Mouse (Mus musculus) limb, embryonic 10.5 days (tissue): ENCODE results near the gene Gimap8. TPM values are rescaled to one million over a fixed set of nuclear protein-coding genes. Genes with fewer than 3 reads are reported as not detected.

Experiments used
- DNase-seq: peaks from one replicate; pipeline ENCODE4 v3.0.0-alpha.2; 2017; ENCODE audit warnings: low spot score
- H3K27ac ChIP-seq: fragments of 300-500 bp; sonication (generic); 2 replicates; pipeline ENCODE4 v1.5.1; 2016; ENCODE audit warnings: mild to moderate bottlenecking
- H3K27me3 ChIP-seq: fragments of 300-500 bp; sonication (generic); 2 replicates; pipeline ENCODE4 v1.6.1; 2016; ENCODE audit warnings: low read depth, mild to moderate bottlenecking; ENCODE audit not compliant: poor library complexity, severe bottlenecking
- H3K36me3 ChIP-seq: fragments of 300-500 bp; sonication (generic); 2 replicates; pipeline ENCODE4 v1.6.1; 2016; ENCODE audit warnings: mild to moderate bottlenecking, moderate library complexity
- H3K4me1 ChIP-seq: fragments of 300-500 bp; sonication (generic); 2 replicates; pipeline ENCODE4 v1.6.1; 2016
- H3K4me3 ChIP-seq: fragments of 300-500 bp; sonication (generic); 2 replicates; pipeline ENCODE4 v1.5.1; 2016; ENCODE audit warnings: mild to moderate bottlenecking, moderate library complexity
- H3K9me3 ChIP-seq: fragments of 300-500 bp; sonication (generic); replicated peaks from 2 replicates; pipeline ENCODE4 v1.6.1; 2016; ENCODE audit warnings: mild to moderate bottlenecking
- WGBS: fragments of 180-500 bp; shearing (Covaris S2); methylation state at CpG from one replicate; pipeline ENCODE4 v1.1.7; 2016; 5-methylcytosine and 5-hydroxymethylcytosine counted together
- polyA plus RNA-seq: library from polyadenylated mRNA; unstranded; fragments of >200 nt; fragmentation: Nextera tagmentation; extraction: Ambion mirVana; gene quantifications from 2 replicates; pipeline ENCODE4 v1.2.1, GENCODE M21; 2016

Gene Gimap8
- polyA plus RNA-seq, 1 experiment from 2014 or later: 0.35 TPM

- 75% methylated on average over 3 of the region's 3 CpGs for WGBS
- no peak overlapping the region for H3K4me3 ChIP-seq
- no peak overlapping the region for H3K27ac ChIP-seq
- H3K4me1 ChIP-seq: peaks cover 2% of the 10 kb centered on the region; the same call in 1 of the 2 replicates
- no peaks in the 10 kb centered on the region for H3K36me3 ChIP-seq
- H3K27me3 ChIP-seq: no peaks in the 10 kb centered on the region
- no peaks in the 10 kb centered on the region for H3K9me3 ChIP-seq
- no peak for DNase-seq
Observed at GRCm38 (mm10) chr6:48706130-48706529, 59.1 kb downstream of the Gimap8 start.

Other genes starting within 250 kb of the Gimap8 start
- gene Zfp467, start 201.4 kb upstream of the Gimap8 start, polyA plus RNA-seq: 11.0 and 19.6 TPM in 2 replicates
- 0.20 and 0.45 TPM in 2 replicates for gene Sspo, start 199.0 kb upstream of the Gimap8 start, polyA plus RNA-seq
- gene Atp6v0e2, start 109.6 kb upstream of the Gimap8 start, polyA plus RNA-seq: 4.6 and 4.8 TPM in 2 replicates
- gene Lrrc61, start 92.4 kb upstream of the Gimap8 start, polyA plus RNA-seq: 13.1 and 17.2 TPM in 2 replicates
- gene Rarres2, start 74.4 kb upstream of the Gimap8 start, polyA plus RNA-seq: 6.1 and 7.3 TPM in 2 replicates
- not detected in 2 replicates for gene Gm45021, start 57.6 kb upstream of the Gimap8 start, polyA plus RNA-seq
- gene Repin1, start 53.4 kb upstream of the Gimap8 start, polyA plus RNA-seq: 53.1 and 57.3 TPM in 2 replicates
- not detected in 2 replicates for gene Gm44965, start 53.3 kb upstream of the Gimap8 start, polyA plus RNA-seq
- gene Zfp775, start 45.2 kb upstream of the Gimap8 start, polyA plus RNA-seq: 7.7 and 10.6 TPM in 2 replicates
- 1.1 and 1.3 TPM in 2 replicates for gene AI854703, start 20.5 kb upstream of the Gimap8 start, polyA plus RNA-seq
- gene Gimap9, start 28.9 kb downstream of the Gimap8 start, polyA plus RNA-seq: 3.9 and 4.1 TPM in 2 replicates
- gene Gimap4, start 37.3 kb downstream of the Gimap8 start, polyA plus RNA-seq: 9.6 and 10.1 TPM in 2 replicates
- gene Gimap6, start 61.0 kb downstream of the Gimap8 start, polyA plus RNA-seq: 15.7 and 17.2 TPM in 2 replicates
- 0.83 and 1.3 TPM in 2 replicates for gene Gm28053, start 71.4 kb downstream of the Gimap8 start, polyA plus RNA-seq
- not detected in 2 replicates for gene Gimap7, start 71.4 kb downstream of the Gimap8 start, polyA plus RNA-seq
- 7.9 and 8.5 TPM in 2 replicates for gene Gimap1, start 91.8 kb downstream of the Gimap8 start, polyA plus RNA-seq
- gene Gimap5, start 99.0 kb downstream of the Gimap8 start, polyA plus RNA-seq: 1.3 and 1.4 TPM in 2 replicates
- gene Gimap3, start 123.6 kb downstream of the Gimap8 start, polyA plus RNA-seq: not detected in 2 replicates
- 18.0 and 29.0 TPM in 2 replicates for gene Tmem176a, start 193.7 kb downstream of the Gimap8 start, polyA plus RNA-seq
- 34.0 and 57.7 TPM in 2 replicates for gene Tmem176b, start 194.3 kb downstream of the Gimap8 start, polyA plus RNA-seq
- gene Aoc1, start 225.7 kb downstream of the Gimap8 start, polyA plus RNA-seq: not detected in 2 replicates